Mouse (Mus musculus): ENCODE measurements around the gene Hnrnpr. TPM values are rescaled to one million over a fixed set of nuclear protein-coding genes. Genes with fewer than 3 reads are reported as not detected.
A peak's percentile ranks its signal among the peaks of the same experiment; 100 is the strongest.

Hnrnpr gene
- polyA plus RNA-seq, 1 experiment from 2014 or later = 121 TPM

DNA sequence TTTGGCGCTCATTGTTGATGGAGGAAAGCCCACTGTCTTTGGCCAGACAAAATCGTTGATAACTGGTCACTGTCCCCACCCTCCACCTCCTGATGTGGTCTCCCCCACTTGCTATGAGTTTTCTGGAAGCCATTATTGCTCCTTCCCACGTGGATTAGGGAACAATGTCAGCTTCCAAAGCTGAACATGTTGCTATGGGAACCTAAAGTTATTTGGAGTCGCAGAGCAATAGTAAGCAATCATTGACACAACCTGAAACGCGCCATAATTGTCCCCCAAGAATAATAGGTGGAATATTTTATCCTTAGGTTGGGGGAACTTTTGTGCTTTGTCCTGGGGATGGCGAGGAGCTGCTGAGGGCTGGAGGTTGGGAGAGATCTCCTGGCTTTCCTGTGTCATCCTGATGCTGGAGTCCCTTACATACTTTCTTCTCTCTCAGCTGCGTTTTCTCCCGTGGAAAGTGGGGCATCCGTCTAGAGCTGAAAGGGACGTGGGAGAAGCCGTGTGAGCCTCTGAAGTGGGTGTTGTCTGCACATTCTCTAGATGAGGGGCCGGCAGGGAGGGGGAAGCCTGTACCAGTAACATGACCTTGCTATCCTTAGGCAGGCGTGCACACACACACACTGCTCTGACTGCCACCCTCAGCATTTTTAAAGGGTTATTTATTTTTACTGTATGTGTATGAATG is 62.9 kb downstream of the Hnrnpr start:
- 49% methylated on average over 14 of the region's 14 CpGs for WGBS
- no peak overlapping the region for H3K9ac ChIP-seq (ENCODE audit: low read depth, low read length)
- no peaks in the 10 kb centered on the region for H3K27me3 ChIP-seq (ENCODE audit: insufficient read depth, low read length)
- no peak for TF ChIP-seq CTCF (IDR thresholded peaks at IDR 0.05; ENCODE audit: low read depth)
- no peak overlapping the region for H3K4me3 ChIP-seq (replicated peaks; ENCODE audit: low read depth, low read length)
- H3K36me3 ChIP-seq (ENCODE audit: insufficient read depth, low read length) = no peaks in the 10 kb centered on the region
- DNase-seq (ENCODE audit: low spot score) = no peak
- no peaks in the 10 kb centered on the region for H3K9me3 ChIP-seq (replicated peaks; ENCODE audit: low read length)
- ATAC-seq (replicated peaks; ENCODE audit: low FRiP score, low read depth) = no peak
- H3K4me1 ChIP-seq (replicated peaks; ENCODE audit: insufficient read depth, low read length) = no peaks in the 10 kb centered on the region
- no peak overlapping the region for H3K27ac ChIP-seq
- H3K4me2 ChIP-seq (ENCODE audit: low read length) = no peak overlapping the region

DNA sequence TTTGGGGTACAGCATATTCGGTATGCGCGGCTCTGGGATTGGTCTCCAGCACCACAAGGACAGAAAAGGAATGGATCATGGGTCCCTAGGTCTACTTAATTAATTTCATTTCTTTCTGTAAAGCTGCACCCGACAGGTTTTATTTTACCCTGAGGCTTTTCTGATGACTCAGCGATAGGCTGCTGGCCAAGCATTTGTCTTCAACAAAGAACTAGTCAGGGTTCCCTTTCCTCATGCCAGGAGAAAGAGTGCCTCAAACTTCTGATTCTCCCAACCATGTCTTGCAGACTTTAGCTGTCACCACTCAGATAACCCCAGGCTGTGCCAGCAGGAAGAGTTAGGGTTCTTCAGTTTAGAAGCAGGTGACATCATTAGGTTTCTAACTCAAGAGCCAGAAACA is 66.3 kb downstream of the Hnrnpr start:
- Histone ChIP-seq H3K4me2 (ENCODE audit: low read length) (no peak overlapping the region), H3K9me3 (replicated peaks; ENCODE audit: low read length) (no peaks in the 10 kb centered on the region), H3K4me3 (replicated peaks; ENCODE audit: low read depth, low read length) (no peak overlapping the region), H3K9ac (ENCODE audit: low read depth, low read length) (no peak overlapping the region), H3K4me1 (replicated peaks; ENCODE audit: insufficient read depth, low read length) (no peaks in the 10 kb centered on the region), H3K27ac (no peak overlapping the region), H3K27me3 (ENCODE audit: insufficient read depth, low read length) (no peaks in the 10 kb centered on the region), H3K36me3 (ENCODE audit: insufficient read depth, low read length) (no peaks in the 10 kb centered on the region)
- TF ChIP-seq CTCF (IDR thresholded peaks at IDR 0.05; ENCODE audit: low read depth) = no peak
- WGBS = 76% methylated on average over 5 of the region's 5 CpGs
- ATAC-seq (replicated peaks; ENCODE audit: low FRiP score, low read depth) = no peak
- no peak for DNase-seq (ENCODE audit: low spot score)

DNA sequence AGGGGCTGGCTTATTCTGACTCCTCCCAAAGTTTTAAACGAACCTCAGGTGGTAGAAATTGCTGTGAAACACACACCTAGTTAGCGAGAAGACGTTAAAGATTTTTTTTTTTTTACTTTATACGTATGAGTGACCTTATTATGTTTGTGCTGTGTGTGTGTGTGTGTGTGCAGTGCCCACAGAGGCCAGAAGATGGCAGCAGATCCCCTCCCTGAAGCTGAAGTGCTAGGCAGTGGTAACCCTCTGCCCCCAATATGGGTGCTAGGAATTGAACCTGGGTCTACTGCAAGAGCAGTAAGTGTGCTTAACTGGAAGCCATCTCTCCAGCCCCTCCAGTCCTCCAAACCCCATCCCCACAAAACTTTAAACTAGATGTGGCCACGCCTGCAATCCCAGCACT is 72.3 kb downstream of the Hnrnpr start:
- no peak overlapping the region for H3K27ac ChIP-seq
- H3K9me3 ChIP-seq (replicated peaks; ENCODE audit: low read length) = no peaks in the 10 kb centered on the region
- H3K36me3 ChIP-seq (ENCODE audit: insufficient read depth, low read length) = no peaks in the 10 kb centered on the region
- peak; percentile 54 for TF ChIP-seq CTCF (IDR thresholded peaks at IDR 0.05; ENCODE audit: low read depth)
- no peaks in the 10 kb centered on the region for H3K4me1 ChIP-seq (replicated peaks; ENCODE audit: insufficient read depth, low read length)
- 84% methylated on average over 5 of the region's 5 CpGs for WGBS
- no peak overlapping the region for H3K4me3 ChIP-seq (replicated peaks; ENCODE audit: low read depth, low read length)
- DNase-seq (ENCODE audit: low spot score) (no peak), ATAC-seq (replicated peaks; ENCODE audit: low FRiP score, low read depth) (no peak)
- no peak overlapping the region for H3K4me2 ChIP-seq (ENCODE audit: low read length)
- no peak overlapping the region for H3K9ac ChIP-seq (ENCODE audit: low read depth, low read length)
- H3K27me3 ChIP-seq (ENCODE audit: insufficient read depth, low read length) = no peaks in the 10 kb centered on the region

DNA sequence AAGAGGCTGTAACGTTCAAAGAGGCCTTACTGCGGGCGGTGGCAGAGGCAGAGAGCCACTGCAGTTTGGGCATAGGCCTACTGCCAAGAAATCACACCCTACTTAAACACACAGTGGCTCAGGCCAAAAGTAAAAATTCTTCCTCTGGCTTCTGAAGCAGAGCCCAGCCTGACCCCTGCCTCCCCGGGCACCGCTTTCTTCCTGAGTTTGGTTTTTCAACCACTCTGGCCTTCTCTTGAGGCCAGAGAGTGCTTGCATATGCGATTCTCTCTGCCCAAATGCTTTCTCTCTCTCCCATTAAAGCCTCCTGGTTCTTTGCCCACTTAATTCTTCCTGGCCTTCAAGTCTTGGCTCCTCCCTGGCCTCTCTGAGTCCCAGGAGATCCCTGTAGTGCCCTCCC is 73.1 kb downstream of the Hnrnpr start:
- ATAC-seq (replicated peaks; ENCODE audit: low FRiP score, low read depth) (no peak), DNase-seq (ENCODE audit: low spot score) (no peak)
- no peak for TF ChIP-seq CTCF (IDR thresholded peaks at IDR 0.05; ENCODE audit: low read depth)
- Histone ChIP-seq H3K27me3 (ENCODE audit: insufficient read depth, low read length) (no peaks in the 10 kb centered on the region), H3K9me3 (replicated peaks; ENCODE audit: low read length) (no peaks in the 10 kb centered on the region), H3K4me3 (replicated peaks; ENCODE audit: low read depth, low read length) (no peak overlapping the region), H3K36me3 (ENCODE audit: insufficient read depth, low read length) (no peaks in the 10 kb centered on the region), H3K4me2 (ENCODE audit: low read length) (no peak overlapping the region), H3K9ac (ENCODE audit: low read depth, low read length) (no peak overlapping the region), H3K4me1 (replicated peaks; ENCODE audit: insufficient read depth, low read length) (no peaks in the 10 kb centered on the region), H3K27ac (no peak overlapping the region)
- WGBS = 76% methylated on average over 6 of the region's 6 CpGs

DNA sequence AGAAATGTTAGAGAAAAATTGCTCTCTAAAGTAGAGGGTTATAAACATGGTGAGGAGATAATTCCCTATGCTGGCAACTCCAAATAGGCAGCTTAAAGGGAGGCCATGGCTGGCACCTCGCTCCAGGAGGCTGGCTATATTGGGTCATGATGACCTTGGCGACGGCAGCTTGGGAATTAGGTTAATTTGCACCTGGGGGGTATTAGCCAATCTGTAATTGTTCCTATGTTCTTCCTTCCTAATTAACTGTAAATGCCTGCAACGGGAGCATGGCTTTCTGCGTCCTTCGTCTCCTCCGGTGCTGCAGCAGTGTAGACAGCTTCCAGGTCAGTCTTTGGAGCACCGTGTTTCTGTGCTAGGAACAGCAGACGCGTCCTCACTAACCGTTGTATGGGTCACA is 76.5 kb downstream of the Hnrnpr start:
- no peak overlapping the region for H3K9ac ChIP-seq (ENCODE audit: low read depth, low read length)
- 53% methylated on average over 11 of the region's 11 CpGs for WGBS
- H3K4me2 ChIP-seq (ENCODE audit: low read length) = no peak overlapping the region
- no peaks in the 10 kb centered on the region for H3K9me3 ChIP-seq (replicated peaks; ENCODE audit: low read length)
- H3K27ac ChIP-seq = no peak overlapping the region
- no peak overlapping the region for H3K4me3 ChIP-seq (replicated peaks; ENCODE audit: low read depth, low read length)
- ATAC-seq (replicated peaks; ENCODE audit: low FRiP score, low read depth) = no peak
- TF ChIP-seq CTCF (IDR thresholded peaks at IDR 0.05; ENCODE audit: low read depth) = no peak
- H3K4me1 ChIP-seq (replicated peaks; ENCODE audit: insufficient read depth, low read length) = no peaks in the 10 kb centered on the region
- no peak for DNase-seq (ENCODE audit: low spot score)
- no peaks in the 10 kb centered on the region for H3K27me3 ChIP-seq (ENCODE audit: insufficient read depth, low read length)
- no peaks in the 10 kb centered on the region for H3K36me3 ChIP-seq (ENCODE audit: insufficient read depth, low read length)

DNA sequence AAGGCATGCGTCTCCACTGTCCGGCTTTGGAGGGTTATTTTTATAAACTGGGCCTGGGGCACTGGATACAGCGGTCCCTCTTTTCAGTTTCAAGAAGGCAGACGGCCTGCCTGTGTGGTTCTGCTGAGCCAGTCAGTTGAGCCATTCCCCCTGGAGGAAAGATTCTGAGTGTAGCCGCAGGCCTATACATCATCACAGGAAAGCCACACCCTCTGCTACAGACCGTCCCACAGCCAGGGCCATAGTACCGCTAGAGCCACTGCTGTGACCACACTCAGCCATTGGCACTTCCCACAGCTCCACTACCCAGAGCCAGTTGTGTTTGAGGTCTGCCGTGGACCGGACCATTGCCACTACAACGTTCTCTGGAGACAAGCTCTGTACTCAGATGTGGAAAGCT is 91.1 kb downstream of the Hnrnpr start:
- Histone ChIP-seq H3K27me3 (ENCODE audit: insufficient read depth, low read length) (no peaks in the 10 kb centered on the region), H3K9ac (ENCODE audit: low read depth, low read length) (no peak overlapping the region), H3K27ac (no peak overlapping the region), H3K9me3 (replicated peaks; ENCODE audit: low read length) (no peaks in the 10 kb centered on the region), H3K4me1 (replicated peaks; ENCODE audit: insufficient read depth, low read length) (no peaks in the 10 kb centered on the region), H3K36me3 (ENCODE audit: insufficient read depth, low read length) (no peaks in the 10 kb centered on the region), H3K4me3 (replicated peaks; ENCODE audit: low read depth, low read length) (no peak overlapping the region), H3K4me2 (ENCODE audit: low read length) (no peak overlapping the region)
- no peak for DNase-seq (ENCODE audit: low spot score)
- TF ChIP-seq CTCF (IDR thresholded peaks at IDR 0.05; ENCODE audit: low read depth) = no peak
- 85% methylated on average over 10 of the region's 10 CpGs for WGBS
- ATAC-seq (replicated peaks; ENCODE audit: low FRiP score, low read depth) = no peak

DNA sequence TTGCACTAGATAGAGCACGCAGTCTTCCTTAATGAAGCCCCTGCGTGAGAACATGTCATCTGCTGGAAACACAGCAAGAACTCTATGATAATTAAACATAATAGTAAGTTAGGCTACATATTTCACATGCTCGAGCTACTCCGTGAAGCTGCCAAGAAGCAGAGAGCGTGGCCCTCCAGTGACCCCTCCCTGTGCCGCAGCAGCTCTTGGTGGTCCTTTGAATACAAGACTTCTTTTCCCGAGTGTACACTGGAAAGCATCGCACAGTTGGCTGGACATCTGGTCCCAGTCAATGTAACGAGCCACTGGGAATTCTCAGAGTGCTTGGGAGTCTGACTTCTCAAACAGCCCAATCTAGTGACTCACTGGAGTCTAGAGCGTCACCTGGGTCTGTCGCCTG is 97.1 kb downstream of the Hnrnpr start:
- no peak overlapping the region for H3K9ac ChIP-seq (ENCODE audit: low read depth, low read length)
- WGBS = 51% methylated on average over 11 of the region's 11 CpGs
- DNase-seq (ENCODE audit: low spot score) = peak; percentile 79
- ATAC-seq (replicated peaks; ENCODE audit: low FRiP score, low read depth) = no peak; the same call in 1 of the 2 replicates
- no peak for TF ChIP-seq CTCF (IDR thresholded peaks at IDR 0.05; ENCODE audit: low read depth)
- no peaks in the 10 kb centered on the region for H3K27me3 ChIP-seq (ENCODE audit: insufficient read depth, low read length)
- no peak overlapping the region for H3K27ac ChIP-seq
- H3K4me2 ChIP-seq (ENCODE audit: low read length) = no peak overlapping the region
- H3K9me3 ChIP-seq (replicated peaks; ENCODE audit: low read length) = no peaks in the 10 kb centered on the region
- H3K4me3 ChIP-seq (replicated peaks; ENCODE audit: low read depth, low read length) = no peak overlapping the region
- H3K36me3 ChIP-seq (ENCODE audit: insufficient read depth, low read length) = no peaks in the 10 kb centered on the region
- H3K4me1 ChIP-seq (replicated peaks; ENCODE audit: insufficient read depth, low read length) = 0 out of 2 replicates have a peak, but pooled peaks cover 3% of the 10 kb centered on the region

Other genes starting within 250 kb of the Hnrnpr start
- gene Id3, start 167.4 kb upstream of the Hnrnpr start, polyA plus RNA-seq (2015; fragmentation: Nextera tagmentation; extraction: Ambion mirVana) = 764 and 829 TPM in 2 replicates
- 3.2 and 3.8 TPM in 2 replicates for gene E2f2, start 138.5 kb upstream of the Hnrnpr start, polyA plus RNA-seq (2015; fragmentation: Nextera tagmentation; extraction: Ambion mirVana)
- 2.7 and 3.0 TPM in 2 replicates for gene Asap3, start 104.6 kb upstream of the Hnrnpr start, polyA plus RNA-seq (2015; fragmentation: Nextera tagmentation; extraction: Ambion mirVana)
- gene Tcea3, start 63.2 kb upstream of the Hnrnpr start, polyA plus RNA-seq (2015; fragmentation: Nextera tagmentation; extraction: Ambion mirVana) = 11.2 and 12.3 TPM in 2 replicates
- gene Zfp46, start 26.3 kb upstream of the Hnrnpr start, polyA plus RNA-seq (2015; fragmentation: Nextera tagmentation; extraction: Ambion mirVana) = 13.8 and 15.2 TPM in 2 replicates
- gene Htr1d, start 112.6 kb downstream of the Hnrnpr start, polyA plus RNA-seq (2015; fragmentation: Nextera tagmentation; extraction: Ambion mirVana) = 0.25 and 0.56 TPM in 2 replicates
- 0.55 and 0.68 TPM in 2 replicates for gene 6030445D17Rik, start 151.3 kb downstream of the Hnrnpr start, polyA plus RNA-seq (2015; fragmentation: Nextera tagmentation; extraction: Ambion mirVana)
- 111 and 114 TPM in 2 replicates for gene Luzp1, start 158.8 kb downstream of the Hnrnpr start, polyA plus RNA-seq (2015; fragmentation: Nextera tagmentation; extraction: Ambion mirVana)